Mouse (Mus musculus): Measurements from ENCODE around the gene Rbfox3.

The Rbfox3 gene

DNA sequence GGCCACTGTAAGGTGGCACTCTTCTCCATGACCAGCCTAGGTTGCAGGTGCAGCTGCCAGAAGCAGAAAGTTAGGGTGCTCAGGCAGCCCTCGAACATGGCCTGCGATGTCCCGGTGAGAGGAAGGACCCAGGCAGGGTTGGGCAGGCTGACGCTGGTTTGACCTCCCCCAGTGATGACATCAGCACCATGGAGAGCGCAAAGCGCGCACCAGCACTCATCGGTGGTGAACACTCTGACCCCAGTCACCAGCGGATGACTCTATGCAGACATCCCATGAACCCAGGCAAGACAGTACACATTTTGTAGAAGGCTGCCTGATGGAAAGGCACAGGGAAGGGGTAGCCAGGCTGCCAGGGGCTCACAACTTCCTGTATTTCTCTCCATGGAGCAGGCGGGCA, 308.3 kb downstream of the Rbfox3 start:
- WGBS, result 50% methylated on average over 10 of the region's 10 CpGs

DNA sequence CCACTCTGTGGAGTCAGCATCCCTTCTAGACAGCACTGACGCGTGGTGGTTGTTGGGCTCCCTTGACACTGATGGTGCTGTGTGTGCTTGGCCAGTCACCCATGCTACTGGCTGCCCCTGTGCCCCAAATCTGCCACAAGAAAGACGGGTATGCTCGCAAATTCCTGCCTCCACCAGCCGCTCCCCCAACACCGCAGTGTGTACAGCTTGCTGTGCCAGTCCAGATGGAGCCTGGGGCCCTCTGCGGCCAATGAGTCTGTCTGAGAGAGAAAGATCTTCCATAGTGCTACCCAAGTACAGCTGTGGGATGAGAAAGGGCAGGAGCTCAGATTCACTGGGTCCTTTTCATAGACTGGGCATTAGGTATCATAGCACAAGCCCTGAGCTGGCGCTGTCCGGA, 309.9 kb downstream of the Rbfox3 start:
- WGBS, result 59% methylated on average over 9 of the region's 9 CpGs

DNA sequence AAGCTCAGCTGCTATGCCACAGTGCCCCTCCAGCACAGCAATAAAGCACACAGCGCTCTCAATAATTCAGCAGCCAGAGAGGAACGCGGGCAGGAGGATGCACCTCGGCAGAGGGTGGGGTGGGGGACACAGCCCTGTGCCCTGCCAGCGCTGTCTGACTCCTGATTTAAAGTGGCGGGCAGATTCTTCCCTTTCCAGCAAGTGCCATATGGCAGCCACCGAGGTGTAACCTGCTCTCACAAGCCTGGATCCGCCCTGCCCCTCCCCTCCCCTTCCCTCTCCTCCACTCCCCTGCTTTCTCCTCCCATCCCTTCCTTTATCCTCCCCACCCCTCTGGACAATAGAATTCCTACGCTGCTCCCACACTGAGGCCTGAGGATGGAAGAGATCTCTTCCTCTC, 311.2 kb downstream of the Rbfox3 start:
- 7% methylated on average over 9 of the region's 9 CpGs for WGBS

DNA sequence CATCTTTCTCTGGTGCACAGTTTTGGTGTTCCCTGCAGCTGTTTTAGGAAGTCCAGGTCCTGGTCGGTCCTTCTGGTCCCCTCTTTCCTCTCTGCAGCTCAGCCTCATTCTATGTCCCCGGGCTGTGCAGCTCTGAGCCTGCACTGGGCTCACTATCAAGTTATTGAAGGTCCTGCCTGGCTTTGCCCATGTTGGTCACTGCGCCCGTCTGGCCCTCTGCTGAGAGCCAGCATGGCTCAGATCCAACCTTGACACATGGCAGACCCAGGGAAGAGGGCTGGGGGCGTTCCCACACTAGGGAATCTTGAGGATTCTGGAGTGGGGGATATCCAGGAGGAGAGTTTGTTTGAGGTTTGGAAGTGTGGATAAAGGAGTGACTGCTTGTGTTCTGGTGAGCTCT, 312.7 kb downstream of the Rbfox3 start:
- WGBS, result 50% methylated on average over 5 of the region's 5 CpGs

DNA sequence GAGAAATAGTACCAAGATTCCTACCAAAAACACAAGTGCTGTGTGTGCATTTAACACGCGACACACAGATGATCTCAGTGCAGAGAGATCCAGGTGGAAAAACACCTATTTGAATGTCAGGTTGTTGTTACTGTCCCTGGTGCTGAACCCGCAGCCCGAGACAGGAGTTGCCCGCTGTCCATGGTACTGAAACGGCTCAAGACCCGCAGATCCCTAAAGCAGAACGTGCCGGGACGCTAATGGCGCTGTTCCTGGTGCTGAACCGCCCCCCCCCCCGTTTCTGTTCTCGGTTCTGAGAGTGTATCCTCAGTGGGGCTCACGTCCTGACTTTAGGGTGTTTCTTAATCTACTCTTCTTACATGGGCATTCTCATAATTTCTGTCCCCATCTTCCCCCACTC, 326.6 kb downstream of the Rbfox3 start:
- 20% methylated on average over 15 of the region's 15 CpGs for WGBS

DNA sequence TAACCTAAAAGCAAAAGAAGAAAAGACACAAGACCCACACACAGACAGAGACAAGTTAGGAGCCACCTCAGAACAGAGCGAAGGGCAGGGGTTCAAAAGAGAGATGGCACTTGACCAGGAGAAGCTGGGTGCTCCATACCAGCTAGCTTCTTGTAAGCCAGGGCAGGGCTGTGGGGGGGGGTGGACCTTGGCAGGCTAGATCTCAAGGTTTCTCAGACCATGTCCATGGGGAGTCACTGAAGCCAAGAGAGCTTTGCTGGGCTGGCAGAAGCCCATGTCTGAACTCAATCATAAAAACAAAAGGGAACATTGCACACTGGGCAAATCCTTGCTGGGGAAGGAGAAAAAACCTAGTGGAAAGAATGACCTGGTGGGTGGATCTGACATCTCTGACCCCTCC, 327.4 kb downstream of the Rbfox3 start:
- 100% methylated on average over 1 of the region's 1 CpGs for WGBS

DNA sequence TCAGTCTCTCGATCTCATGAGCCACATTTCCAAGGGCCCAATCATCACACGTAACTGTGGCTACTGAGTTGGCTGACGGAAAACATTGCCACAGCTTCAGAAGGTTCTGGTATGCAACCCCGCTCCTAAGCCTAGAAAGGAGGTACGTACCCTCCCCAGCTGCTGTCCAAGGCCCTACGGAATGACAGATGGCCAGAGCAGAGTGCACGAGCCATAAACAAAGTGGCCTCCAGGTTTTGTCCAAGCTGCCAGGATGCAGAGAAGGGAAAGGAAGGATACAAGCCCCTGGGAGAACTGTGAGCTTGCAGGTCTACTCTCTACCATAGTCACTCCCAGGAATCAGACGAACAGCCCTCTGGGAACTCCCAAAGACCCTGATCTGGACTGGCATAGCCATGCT, 327.8 kb downstream of the Rbfox3 start:
- 78% methylated on average over 8 of the region's 8 CpGs for WGBS

DNA sequence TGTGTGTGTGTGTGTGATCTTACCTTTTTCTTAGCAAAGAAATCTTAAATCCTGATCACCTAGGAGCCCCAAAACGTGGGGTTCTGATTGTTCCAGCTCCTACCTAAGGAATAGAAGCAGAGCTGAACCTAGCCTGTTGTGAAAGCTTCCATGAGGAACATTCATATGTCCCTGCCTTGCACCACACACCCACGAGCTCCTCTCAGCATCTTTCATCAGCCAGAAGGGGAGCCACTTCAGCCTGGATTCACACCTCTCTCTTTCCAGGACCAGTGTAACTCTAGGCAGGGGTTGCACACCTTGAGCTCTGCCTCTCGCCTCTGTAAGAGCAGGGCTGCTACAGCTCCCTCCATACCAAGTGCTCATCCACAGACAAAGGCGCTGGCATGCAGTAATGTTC, 330.4 kb downstream of the Rbfox3 start:
- WGBS, result 25% methylated on average over 4 of the region's 4 CpGs

DNA sequence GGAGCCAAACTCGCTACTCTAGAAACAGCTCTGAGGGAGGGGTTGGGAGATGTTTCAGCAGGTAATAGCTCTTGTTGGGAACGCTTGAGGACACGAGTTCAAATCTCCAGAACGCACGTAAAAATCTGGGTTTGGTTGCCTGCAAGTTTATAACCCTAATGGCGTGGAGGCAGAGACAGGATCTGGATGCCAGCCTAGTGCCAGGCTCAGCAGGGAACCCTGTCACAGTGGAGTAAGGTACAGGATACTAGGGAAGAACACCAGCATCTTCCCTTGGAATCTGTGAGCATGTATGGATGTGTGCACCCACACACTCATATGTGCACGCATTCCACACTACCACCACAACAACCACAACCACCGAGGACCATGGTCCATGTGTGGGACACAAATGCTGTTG, 331.8 kb downstream of the Rbfox3 start:
- 68% methylated on average over 8 of the region's 8 CpGs for WGBS

DNA sequence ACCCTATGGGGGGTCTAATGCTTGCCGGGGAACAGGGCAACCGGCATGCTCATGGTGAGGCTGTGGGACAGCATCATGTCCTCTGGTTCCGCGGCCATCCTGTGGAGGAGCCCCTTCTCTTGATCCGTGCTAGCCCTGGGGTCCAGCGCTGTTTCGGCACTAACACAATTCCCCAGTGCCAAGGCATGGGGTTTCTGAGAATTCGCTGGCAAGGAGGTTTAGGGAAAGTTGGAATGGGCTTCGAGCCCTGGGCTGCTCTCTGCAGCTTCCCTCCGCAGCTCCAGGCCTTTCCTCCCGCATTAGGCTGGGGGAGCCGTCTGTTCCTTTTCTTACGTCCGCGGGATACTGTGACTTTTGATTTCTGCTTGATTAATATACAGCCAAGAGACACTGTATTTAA, 334.1 kb downstream of the Rbfox3 start:
- 50% methylated on average over 15 of the region's 15 CpGs for WGBS

DNA sequence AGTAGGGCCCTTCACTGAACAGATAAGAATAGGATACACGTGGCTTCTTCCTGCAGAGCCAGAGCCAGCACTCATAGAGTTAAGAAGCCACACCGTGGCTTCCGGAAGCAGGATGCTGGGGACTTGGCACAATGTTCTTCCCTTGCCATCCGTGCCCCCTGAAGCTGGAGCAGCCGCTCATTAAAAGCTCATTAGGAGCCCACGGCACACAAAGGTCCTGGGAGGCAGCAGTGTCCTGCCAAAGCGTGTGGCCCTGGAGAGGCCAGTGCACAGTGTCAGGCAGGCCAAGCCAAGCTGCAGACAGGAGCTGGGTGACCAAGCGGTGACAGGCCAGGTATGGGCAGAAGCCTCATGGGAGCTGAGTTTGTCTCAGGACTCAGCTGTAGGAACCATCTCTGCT, 334.8 kb downstream of the Rbfox3 start:
- WGBS, result 33% methylated on average over 8 of the region's 8 CpGs

DNA sequence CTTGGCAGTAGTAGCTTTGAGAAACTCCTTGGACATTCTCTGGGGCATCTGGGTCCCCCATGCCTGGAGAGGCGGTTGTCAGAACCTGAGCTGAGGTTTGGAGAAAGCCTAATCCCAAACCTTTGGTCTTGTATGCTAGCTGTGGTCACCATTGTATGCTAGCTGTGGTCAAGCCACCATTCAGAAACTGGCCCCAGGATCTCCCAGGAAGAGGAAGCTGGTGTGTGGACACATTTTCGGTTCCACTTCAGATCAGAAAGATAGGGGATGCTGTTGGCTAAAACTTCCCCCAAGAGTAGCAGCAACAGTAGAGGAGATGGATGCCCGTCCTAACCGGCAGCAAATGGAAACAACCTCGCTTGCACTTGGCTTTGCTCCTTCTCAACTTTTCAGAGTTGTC, 337.0 kb downstream of the Rbfox3 start:
- 65% methylated on average over 5 of the region's 5 CpGs for WGBS

DNA sequence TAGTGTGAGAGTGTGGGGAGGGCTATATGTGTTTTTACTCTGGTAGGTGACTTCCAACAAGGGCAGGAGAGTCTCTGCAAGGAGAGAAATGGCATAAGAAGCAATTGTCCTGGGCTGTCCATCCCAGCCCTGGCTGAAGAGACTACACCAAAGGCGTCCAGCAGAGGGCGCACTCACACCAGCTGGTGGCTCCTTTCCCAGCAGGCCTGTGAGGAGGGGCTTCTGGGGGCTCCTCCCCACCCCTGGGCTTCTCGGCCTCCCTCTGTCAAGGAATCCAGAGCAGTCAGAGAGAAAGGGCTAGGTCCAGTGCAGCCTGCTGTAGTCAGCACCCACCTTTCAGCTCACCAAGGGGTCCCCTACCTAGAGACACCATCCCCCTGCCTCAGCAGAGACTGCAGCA, 337.8 kb downstream of the Rbfox3 start:
- 7% methylated on average over 3 of the region's 3 CpGs for WGBS

DNA sequence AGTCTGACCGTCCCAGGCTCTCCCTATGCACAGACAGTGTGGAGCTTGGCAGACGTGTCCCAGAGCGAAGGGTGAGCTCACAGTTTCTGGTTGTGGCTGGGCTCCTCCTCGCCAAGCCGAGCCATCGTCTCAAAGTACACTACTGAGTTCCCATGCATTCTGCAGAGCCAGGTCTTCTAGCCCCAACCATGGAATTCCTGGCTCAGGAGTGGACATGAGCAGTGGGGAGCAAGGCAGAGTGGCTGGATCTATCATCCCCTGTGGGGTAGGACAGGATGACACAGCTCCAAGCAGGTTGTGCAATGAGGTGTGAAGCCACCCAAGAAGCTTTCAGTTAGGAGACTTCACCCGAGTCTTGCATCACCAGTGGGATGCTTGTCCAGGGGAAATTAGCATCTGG, 338.4 kb downstream of the Rbfox3 start:
- WGBS, result 54% methylated on average over 7 of the region's 7 CpGs

DNA sequence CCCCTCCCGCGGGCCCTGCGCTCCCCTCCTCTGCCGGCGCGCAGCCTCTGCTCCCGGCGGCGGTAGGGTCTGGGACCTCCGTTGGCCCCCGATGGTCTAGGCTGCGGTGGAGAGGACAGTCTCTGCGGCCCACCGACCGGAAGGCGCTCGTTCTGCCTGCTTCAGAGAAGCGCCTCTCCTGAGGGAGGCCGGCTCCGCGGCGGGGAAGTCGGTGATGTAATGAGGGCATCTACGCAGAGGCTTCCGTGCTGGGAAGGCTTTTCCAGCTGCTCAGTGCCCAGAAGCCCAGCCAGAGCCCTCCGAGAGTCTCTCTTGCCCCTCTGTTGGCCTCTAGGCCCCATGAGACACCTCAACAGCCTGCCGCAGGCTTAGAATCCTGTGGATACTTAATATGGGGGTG, 341.2 kb downstream of the Rbfox3 start:
- WGBS, result 2% methylated on average over 27 of the region's 27 CpGs

DNA sequence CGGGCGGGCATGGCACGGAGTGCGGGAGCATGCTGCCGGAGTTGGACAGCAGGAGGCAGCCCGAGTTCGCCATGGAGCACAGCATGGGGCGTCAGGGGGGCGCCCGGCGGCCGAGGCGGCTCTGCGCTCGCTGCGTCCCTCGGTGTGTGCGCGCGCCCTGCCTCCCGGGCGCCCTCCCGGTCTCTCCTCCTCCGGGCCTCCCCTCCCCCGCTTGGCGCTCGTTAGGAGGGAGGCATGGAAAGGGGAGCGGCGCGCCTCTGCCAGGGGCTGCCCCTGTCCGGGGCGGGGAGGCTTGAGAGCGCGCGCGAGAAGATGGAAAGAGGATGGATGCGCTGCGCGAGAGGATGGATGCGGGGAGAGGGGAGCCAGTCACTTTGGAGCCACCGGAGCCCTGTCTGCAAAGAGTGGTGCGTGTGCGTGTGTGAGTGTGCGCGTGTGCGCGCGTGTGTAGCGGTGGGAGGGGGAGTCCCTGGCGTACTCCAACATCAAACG, 341.8 kb downstream of the Rbfox3 start:
- WGBS, result 1% methylated on average over 47 of the region's 51 CpGs

DNA sequence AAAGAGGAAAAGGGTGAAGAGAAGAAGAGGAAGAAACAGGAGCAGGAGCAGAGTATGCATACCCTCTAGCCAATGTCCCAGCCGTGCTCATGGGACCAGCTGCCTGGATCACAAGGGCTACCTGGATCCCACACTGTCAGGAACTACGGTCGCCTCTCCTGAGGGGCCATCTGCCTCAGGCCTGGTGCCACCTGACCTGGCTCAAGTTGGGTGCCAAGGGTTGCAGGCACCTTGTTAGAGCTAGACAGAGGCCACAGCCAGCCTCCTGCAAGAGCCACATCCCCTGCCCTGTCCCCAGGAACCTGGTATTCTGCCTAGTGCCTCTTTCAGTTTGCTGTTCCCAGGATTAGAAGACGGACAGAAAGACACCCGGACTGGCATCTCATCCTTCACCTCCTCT, 347.5 kb downstream of the Rbfox3 start:
- 85% methylated on average over 5 of the region's 5 CpGs for WGBS

DNA sequence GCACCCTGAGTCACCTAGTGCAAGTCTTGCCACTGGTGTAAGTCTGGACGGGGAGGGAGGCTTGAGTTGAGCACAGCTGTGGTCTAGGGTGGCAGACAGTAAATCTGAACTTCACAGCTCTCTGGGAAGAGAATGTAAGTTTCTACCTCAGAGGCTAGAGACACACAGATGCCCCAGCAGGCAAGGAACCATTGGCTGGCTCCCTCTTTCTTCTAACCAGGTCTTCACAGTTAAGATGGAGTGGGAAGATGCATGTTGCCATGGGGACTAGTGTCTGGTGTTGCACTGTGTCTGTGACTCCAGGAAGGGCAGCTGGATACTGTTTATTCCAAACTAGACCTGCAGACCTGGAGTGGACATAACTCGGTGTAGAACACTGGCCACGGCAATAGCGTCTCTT, 348.6 kb downstream of the Rbfox3 start:
- WGBS, result 70% methylated on average over 4 of the region's 4 CpGs

DNA sequence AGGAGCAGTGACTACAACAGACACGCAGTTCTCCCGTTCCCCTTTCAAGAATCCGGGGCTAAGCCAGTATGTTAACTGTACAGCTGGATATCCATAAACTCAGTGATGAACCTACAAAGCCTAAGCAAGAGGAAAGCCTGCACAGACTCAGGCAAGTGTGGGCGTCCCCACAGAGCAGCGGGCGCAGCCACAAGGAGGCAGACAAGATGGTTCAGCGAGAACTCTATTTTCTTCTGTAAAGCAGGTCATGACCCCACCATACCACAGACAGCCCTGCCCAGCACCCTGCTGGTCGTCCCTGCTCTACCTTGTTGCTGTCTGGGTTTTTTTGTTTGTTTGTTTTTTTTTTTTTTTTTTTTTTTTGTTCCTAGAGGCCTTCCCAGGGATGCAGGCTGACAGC, 353.2 kb downstream of the Rbfox3 start:
- WGBS, result 34% methylated on average over 8 of the region's 8 CpGs

DNA sequence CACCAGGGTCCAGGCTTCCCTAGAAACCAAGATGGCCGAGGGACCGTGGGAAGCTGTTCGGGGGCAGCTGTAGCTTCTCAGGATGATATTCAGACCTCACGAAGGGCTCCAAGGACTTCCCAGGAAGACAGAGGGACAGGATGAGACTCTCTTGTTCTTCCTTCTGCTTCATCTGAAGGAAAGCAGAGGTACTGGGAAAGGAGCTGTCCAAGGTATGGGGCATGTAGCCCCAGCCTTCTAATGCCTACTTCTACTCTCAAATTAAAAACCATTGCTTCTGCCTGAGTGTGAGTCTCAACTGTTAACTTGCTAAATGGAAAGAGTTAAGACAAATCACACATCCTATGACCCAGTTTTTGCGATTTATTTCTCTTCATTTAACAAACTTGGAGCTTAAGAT, 355.8 kb downstream of the Rbfox3 start:
- 70% methylated on average over 5 of the region's 5 CpGs for WGBS

DNA sequence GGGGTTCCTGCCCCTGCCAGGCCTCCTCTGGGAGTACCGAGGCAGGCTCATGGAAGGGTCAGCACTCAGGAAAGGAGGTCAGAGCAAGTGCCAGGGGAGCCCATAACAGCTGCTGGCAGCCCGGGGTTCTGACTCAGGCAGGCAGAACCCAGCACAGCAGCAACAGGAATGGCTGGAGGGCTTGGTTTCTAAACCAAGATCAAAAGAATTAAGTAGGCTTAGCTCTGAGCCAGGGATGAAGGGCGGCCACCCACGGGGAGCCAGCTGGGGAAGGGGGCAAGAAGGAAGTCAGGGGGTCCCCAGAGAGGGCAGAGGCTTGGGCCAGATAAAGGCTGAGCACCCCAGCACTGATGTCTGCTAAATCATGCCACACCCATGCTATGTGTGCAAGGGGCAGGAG, 356.9 kb downstream of the Rbfox3 start:
- WGBS, result 35% methylated on average over 4 of the region's 4 CpGs

DNA sequence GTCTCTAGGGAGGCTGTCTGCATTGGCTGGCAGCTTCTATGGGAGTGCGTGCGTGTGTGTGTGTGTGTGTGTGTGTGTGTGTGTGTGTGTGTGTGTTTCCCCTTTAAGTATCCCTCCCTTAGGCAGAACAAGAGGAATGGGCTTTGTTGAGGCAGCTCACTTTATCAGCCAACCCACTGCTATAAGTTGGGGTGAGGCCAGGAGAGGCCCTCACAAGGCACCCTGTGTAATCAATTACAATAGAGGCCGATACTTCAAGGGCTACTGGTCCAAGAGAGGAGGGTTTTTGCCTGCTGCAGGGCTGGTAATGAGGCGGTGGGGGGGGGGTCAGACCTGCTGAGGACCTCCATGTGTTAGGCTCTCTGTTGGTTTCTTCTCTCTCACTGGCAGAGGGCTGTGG, 357.5 kb downstream of the Rbfox3 start:
- WGBS, result 36% methylated on average over 4 of the region's 4 CpGs

DNA sequence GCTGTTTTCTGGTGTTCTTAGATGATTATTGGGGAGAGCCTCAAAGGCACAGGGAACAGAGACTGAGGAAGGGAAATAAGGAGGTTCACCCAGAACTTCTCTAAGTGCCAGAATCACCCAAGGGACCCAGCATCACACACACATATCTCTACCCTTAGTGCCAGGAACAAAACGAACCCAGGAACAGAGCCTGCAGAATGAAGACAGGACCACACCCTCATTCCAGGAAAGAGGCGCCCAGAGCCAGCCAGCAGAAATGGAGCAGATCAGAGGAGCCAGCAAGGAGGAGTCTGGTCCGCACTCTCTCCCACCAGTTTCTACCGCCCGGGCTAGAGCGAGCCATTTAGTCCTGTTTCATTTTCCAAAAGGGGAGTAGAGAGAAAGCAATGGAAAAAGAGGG, 358.4 kb downstream of the Rbfox3 start:
- WGBS, result 14% methylated on average over 6 of the region's 6 CpGs

DNA sequence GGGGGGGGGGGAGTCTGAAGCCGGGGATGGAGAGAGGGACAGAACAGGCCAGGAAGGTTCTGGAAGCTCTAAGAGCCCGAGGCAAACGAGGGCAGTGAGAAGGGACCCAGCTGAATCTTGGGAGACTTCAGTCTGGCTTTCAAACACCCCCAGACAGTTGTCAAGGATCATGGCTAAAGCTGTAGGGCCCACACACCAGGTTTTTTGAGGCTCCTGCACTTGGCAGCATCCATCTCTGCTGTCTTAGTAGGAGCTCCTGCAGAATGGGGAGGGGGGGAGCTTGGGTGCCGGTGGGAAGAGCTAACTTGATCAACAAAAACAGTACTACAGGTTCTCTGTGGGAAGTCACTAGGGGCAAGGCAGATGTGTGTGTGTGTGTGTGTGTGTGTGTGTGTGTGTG, 358.9 kb downstream of the Rbfox3 start:
- 36% methylated on average over 4 of the region's 4 CpGs for WGBS

DNA sequence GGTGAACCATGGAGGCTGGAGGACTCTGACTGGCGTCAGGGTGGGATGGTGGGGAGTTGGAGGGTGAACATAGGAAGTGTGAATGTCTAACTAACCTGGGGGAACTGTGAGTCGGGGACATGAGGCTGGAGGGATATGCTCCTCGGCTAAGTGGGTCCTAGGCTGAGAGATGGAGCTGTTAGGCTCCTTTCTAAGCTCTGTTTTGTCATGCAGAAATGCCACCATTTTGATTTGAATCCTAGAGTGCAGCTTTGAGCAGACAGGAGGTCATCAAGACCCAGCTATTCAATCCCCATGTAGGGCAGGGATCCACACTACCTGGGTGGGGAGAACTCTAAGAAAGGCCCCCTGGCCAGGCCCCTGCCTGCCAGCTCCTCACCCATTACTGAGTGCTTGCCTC, 359.7 kb downstream of the Rbfox3 start:
- 56% methylated on average over 3 of the region's 3 CpGs for WGBS

Measured in cerebral cortex, adult 2 months (tissue).